Mouse (Mus musculus) kidney, embryonic 15.5 days (tissue): ENCODE data around the gene Zbtb17. TPM values are rescaled to one million over a fixed set of nuclear protein-coding genes. Genes with fewer than 3 reads are reported as not detected.

Experiments used
- ATAC-seq: fragments of 200-750 bp; cut with Nextera tagmentation; replicated peaks from 2 replicates; pipeline ENCODE4 v1.8.0; 2017; ENCODE audit warnings: moderate TSS enrichment; ENCODE audit not compliant: low FRiP score
- H3K27ac ChIP-seq: fragments of 300-500 bp; sonication (generic); 2 replicates; pipeline ENCODE4 v1.5.1; 2015; ENCODE audit warnings: mild to moderate bottlenecking, inconsistent platforms
- H3K27me3 ChIP-seq: fragments of 300-500 bp; sonication (generic); 2 replicates; pipeline ENCODE4 v1.6.1; 2015; ENCODE audit warnings: inconsistent platforms
- H3K36me3 ChIP-seq: fragments of 300-500 bp; sonication (generic); 2 replicates; pipeline ENCODE4 v1.6.1; 2015; ENCODE audit warnings: inconsistent platforms
- H3K4me1 ChIP-seq: fragments of 300-500 bp; sonication (generic); 2 replicates; pipeline ENCODE4 v1.6.1; 2015; ENCODE audit warnings: inconsistent platforms
- H3K4me2 ChIP-seq: fragments of 300-500 bp; sonication (generic); 2 replicates; pipeline ENCODE4 v1.6.1; 2015; ENCODE audit warnings: moderate library complexity, mild to moderate bottlenecking, inconsistent platforms
- H3K4me3 ChIP-seq: fragments of 300-500 bp; sonication (generic); replicated peaks from 2 replicates; pipeline ENCODE4 v1.5.1; 2015; ENCODE audit warnings: mild to moderate bottlenecking, inconsistent platforms
- H3K9ac ChIP-seq: fragments of 300-500 bp; sonication (generic); 2 replicates; pipeline ENCODE4 v1.6.1; 2015; ENCODE audit warnings: mild to moderate bottlenecking, inconsistent platforms
- H3K9me3 ChIP-seq: fragments of 300-500 bp; sonication (generic); replicated peaks from 2 replicates; pipeline ENCODE4 v1.6.1; 2016; ENCODE audit warnings: inconsistent platforms
- WGBS: fragments of 180-500 bp; shearing (Covaris S2); methylation state at CpG from one replicate; pipeline ENCODE4 v1.1.7; 2015; ENCODE audit warnings: mixed read lengths; 5-methylcytosine and 5-hydroxymethylcytosine counted together
- polyA plus RNA-seq: library from polyadenylated mRNA; unstranded; fragments of >200 nt; fragmentation: Nextera tagmentation; extraction: Ambion mirVana; gene quantifications from 2 replicates; pipeline ENCODE4 v1.2.1, GENCODE M21; 2015

The Zbtb17 gene
- 39.8 and 40.4 TPM in 2 replicates for polyA plus RNA-seq

GRCm38 (mm10) chr4:141444451-141445327 is at the start of gene Zbtb17:
Zbtb17 (plus strand) TSS chr4:141444654.
- peak within 1 kb of the TSS; percentile 96 for H3K9ac ChIP-seq

GRCm38 (mm10) chr4:141394751-141395150 is 49.7 kb upstream of the Zbtb17 start:
- Histone ChIP-seq H3K4me2 (peak overlapping the region; percentile 46), H3K27ac (no peak overlapping the region), H3K4me1 (peaks cover 22% of the 10 kb centered on the region), H3K27me3 (no peaks in the 10 kb centered on the region), H3K36me3 (no peaks in the 10 kb centered on the region), H3K4me3 (peak overlapping the region; percentile 12; the same call in 1 of the 2 replicates), H3K9me3 (no peaks in the 10 kb centered on the region), H3K9ac (0 out of 2 replicates have a peak overlapping the region, but pooled peaks have one; percentile 26)
- no peak for ATAC-seq
- 12% methylated on average over 16 of the region's 16 CpGs for WGBS

More at GRCm38 (mm10) chr4:141444451-141445327, at the start of gene Zbtb17:
- H3K4me1 ChIP-seq, result peaks cover 25% of the 10 kb centered on the region
- peak within 1 kb of the TSS; percentile 76 for H3K27ac ChIP-seq
- H3K9me3 ChIP-seq, result no peaks in the 10 kb centered on the region
- H3K27me3 ChIP-seq, result no peaks in the 10 kb centered on the region
- H3K4me2 ChIP-seq, result peak within 1 kb of the TSS; percentile 85
- peak within 1 kb of the TSS; percentile 99 for H3K4me3 ChIP-seq
- under 1% methylated on average over 82 of the region's 102 CpGs for WGBS
- H3K36me3 ChIP-seq, result peaks cover 29% of the 10 kb centered on the region
- peak; percentile 91 for ATAC-seq

- ATAC-seq, result no peak; the same call in 1 of the 2 replicates
- H3K36me3 ChIP-seq, result no peaks in the 10 kb centered on the region
- H3K27ac ChIP-seq, result no peak overlapping the region
- WGBS, result 75% methylated on average over 12 of the region's 12 CpGs
- H3K4me3 ChIP-seq, result no peak overlapping the region
- H3K9ac ChIP-seq, result no peak overlapping the region
- peaks cover 28% of the 10 kb centered on the region for H3K4me1 ChIP-seq
- H3K4me2 ChIP-seq, result no peak overlapping the region
- no peaks in the 10 kb centered on the region for H3K9me3 ChIP-seq
- H3K27me3 ChIP-seq, result no peaks in the 10 kb centered on the region
Observed at GRCm38 (mm10) chr4:141397861-141398260, 46.6 kb upstream of the Zbtb17 start.

- 45% methylated on average over 12 of the region's 12 CpGs for WGBS
- H3K36me3 ChIP-seq, result no peaks in the 10 kb centered on the region
- peaks cover 28% of the 10 kb centered on the region for H3K4me1 ChIP-seq
- H3K9me3 ChIP-seq, result no peaks in the 10 kb centered on the region
- no peak within 1 kb of the TSS for H3K4me3 ChIP-seq
- peak within 1 kb of the TSS; percentile 5; the same call in 1 of the 2 replicates for H3K4me2 ChIP-seq
- no peak within 1 kb of the TSS for H3K27ac ChIP-seq
- no peak within 1 kb of the TSS for H3K9ac ChIP-seq
- no peaks in the 10 kb centered on the region for H3K27me3 ChIP-seq
- ATAC-seq, result peak; percentile 57
Observed at GRCm38 (mm10) chr4:141398545-141398944, 45.9 kb upstream of the Zbtb17 start, which contains the start of gene Clcnka. Clcnka (minus strand) TSS chr4:141398724.

GRCm38 (mm10) chr4:141400171-141400570 is 44.3 kb upstream of the Zbtb17 start:
- Histone ChIP-seq H3K4me2 (no peak overlapping the region), H3K27ac (no peak overlapping the region), H3K4me1 (peaks cover 24% of the 10 kb centered on the region), H3K36me3 (no peaks in the 10 kb centered on the region), H3K4me3 (no peak overlapping the region), H3K9me3 (no peaks in the 10 kb centered on the region), H3K9ac (no peak overlapping the region), H3K27me3 (no peaks in the 10 kb centered on the region)
- WGBS, result 88% methylated on average over 15 of the region's 15 CpGs
- no peak for ATAC-seq

- Histone ChIP-seq H3K9me3 (no peaks in the 10 kb centered on the region), H3K27me3 (no peaks in the 10 kb centered on the region), H3K4me1 (peaks cover 16% of the 10 kb centered on the region), H3K36me3 (no peaks in the 10 kb centered on the region), H3K9ac (0 out of 2 replicates have a peak overlapping the region, but pooled peaks have one; percentile 24), H3K4me3 (no peak overlapping the region), H3K4me2 (peak overlapping the region; percentile 46), H3K27ac (no peak overlapping the region)
- 14% methylated on average over 15 of the region's 15 CpGs for WGBS
- peak; percentile 52 for ATAC-seq
Observed at GRCm38 (mm10) chr4:141404518-141405313, 39.7 kb upstream of the Zbtb17 start.

GRCm38 (mm10) chr4:141405314-141405622 is 39.2 kb upstream of the Zbtb17 start:
- Histone ChIP-seq H3K4me1 (peaks cover 12% of the 10 kb centered on the region), H3K27me3 (no peaks in the 10 kb centered on the region), H3K27ac (no peak overlapping the region), H3K4me2 (no peak overlapping the region), H3K36me3 (no peaks in the 10 kb centered on the region), H3K9ac (no peak overlapping the region), H3K4me3 (no peak overlapping the region), H3K9me3 (no peaks in the 10 kb centered on the region)
- WGBS, result 89% methylated on average over 3 of the region's 3 CpGs
- no peak for ATAC-seq

- Histone ChIP-seq H3K36me3 (no peaks in the 10 kb centered on the region), H3K27me3 (peaks cover 4% of the 10 kb centered on the region; the same call in 1 of the 2 replicates), H3K4me1 (peaks cover 13% of the 10 kb centered on the region), H3K4me2 (no peak overlapping the region), H3K27ac (no peak overlapping the region), H3K4me3 (no peak overlapping the region), H3K9me3 (no peaks in the 10 kb centered on the region), H3K9ac (no peak overlapping the region)
- WGBS, result 42% methylated on average over 14 of the region's 14 CpGs
- ATAC-seq, result no peak
Observed at GRCm38 (mm10) chr4:141406516-141407299, 37.7 kb upstream of the Zbtb17 start.

- Histone ChIP-seq H3K9ac (no peak overlapping the region), H3K9me3 (no peaks in the 10 kb centered on the region), H3K4me3 (no peak overlapping the region), H3K4me1 (peaks cover 13% of the 10 kb centered on the region), H3K4me2 (no peak overlapping the region), H3K36me3 (no peaks in the 10 kb centered on the region), H3K27me3 (peaks cover 4% of the 10 kb centered on the region; the same call in 1 of the 2 replicates), H3K27ac (no peak overlapping the region)
- WGBS, result 93% methylated on average over 3 of the region's 3 CpGs
- no peak for ATAC-seq
Observed at GRCm38 (mm10) chr4:141408577-141408976, 35.9 kb upstream of the Zbtb17 start.

GRCm38 (mm10) chr4:141411430-141411992 is 32.9 kb upstream of the Zbtb17 start:
- Histone ChIP-seq H3K27ac (no peak overlapping the region), H3K36me3 (no peaks in the 10 kb centered on the region), H3K4me2 (peak overlapping the region; percentile 32; the same call in 1 of the 2 replicates), H3K9me3 (no peaks in the 10 kb centered on the region), H3K4me1 (peaks cover 8% of the 10 kb centered on the region; the same call in 1 of the 2 replicates), H3K4me3 (peak overlapping the region; percentile 7; the same call in 1 of the 2 replicates), H3K27me3 (peaks cover 4% of the 10 kb centered on the region; the same call in 1 of the 2 replicates), H3K9ac (no peak overlapping the region)
- 19% methylated on average over 22 of the region's 22 CpGs for WGBS
- ATAC-seq, result no peak

GRCm38 (mm10) chr4:141415924-141416323 is 28.5 kb upstream of the Zbtb17 start, which contains the start of gene Clcnkb:
Clcnkb (minus strand) TSS chr4:141416014.
- H3K4me2 ChIP-seq, result no peak within 1 kb of the TSS
- H3K27ac ChIP-seq, result peak within 1 kb of the TSS; percentile 45; the same call in 1 of the 2 replicates
- no peak for ATAC-seq
- H3K36me3 ChIP-seq, result no peaks in the 10 kb centered on the region
- H3K9ac ChIP-seq, result no peak within 1 kb of the TSS
- peaks cover 20% of the 10 kb centered on the region for H3K4me1 ChIP-seq
- peaks cover 4% of the 10 kb centered on the region; the same call in 1 of the 2 replicates for H3K27me3 ChIP-seq
- WGBS, result 63% methylated on average over 7 of the region's 7 CpGs
- H3K4me3 ChIP-seq, result no peak within 1 kb of the TSS
- no peaks in the 10 kb centered on the region for H3K9me3 ChIP-seq
